Mouse (Mus musculus) heart, postnatal 0 days (tissue): ENCODE data around the gene Tube1.

ENCODE experiments used
- CTCF ChIP-seq: IDR thresholded peaks from 2 replicates; pipeline ENCODE4 v1.5.1; 2016; ENCODE audit warnings: antibody characterized with exemption, control low read depth, low read depth
- EP300 ChIP-seq: IDR thresholded peaks from 2 replicates; pipeline ENCODE4 v1.6.1; 2016; ENCODE audit warnings: antibody characterized with exemption, low read depth

DNA sequence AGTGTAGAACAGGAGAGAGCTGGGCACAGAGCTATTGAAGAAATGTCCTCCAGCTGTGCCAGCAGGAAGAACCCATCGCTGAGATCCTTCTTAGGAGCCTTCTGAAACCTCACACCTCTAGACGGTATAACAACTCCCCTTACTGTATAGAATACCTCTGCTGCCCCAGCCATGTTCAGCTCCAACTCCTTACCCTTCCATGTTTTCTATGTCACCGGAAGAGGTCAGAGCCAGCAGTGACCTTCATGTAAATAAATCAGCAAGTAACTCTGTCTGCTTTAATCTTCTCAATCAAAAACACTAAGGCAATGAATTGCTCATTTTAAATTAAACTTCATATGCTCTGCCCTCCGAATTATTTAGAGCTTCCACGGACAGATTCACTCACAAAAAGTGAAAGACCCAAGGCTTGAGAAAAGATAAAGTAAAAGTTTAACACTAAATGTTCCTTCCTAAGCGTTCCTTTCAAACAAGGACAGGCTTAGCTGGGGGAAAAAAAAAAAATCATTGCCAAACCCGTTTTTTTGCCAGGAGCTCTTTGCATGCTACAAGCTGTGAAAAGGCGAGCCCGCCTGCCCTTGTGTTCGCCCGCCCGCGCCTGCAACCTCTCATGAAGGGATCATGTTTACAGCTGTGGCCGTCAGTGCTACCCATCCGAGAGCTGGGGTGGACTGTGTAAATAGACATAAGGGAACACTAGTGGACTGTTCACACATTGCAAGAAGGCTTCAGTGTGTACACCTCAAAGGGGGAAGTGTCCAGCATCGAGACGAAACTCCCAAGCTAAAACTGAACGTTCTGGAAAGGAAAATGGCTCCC is 29.1 kb downstream of the Tube1 start:
- TF ChIP-seq EP300 (no peak), CTCF (no peak)
